Mouse (Mus musculus) liver, embryonic 14.5 days (tissue): Measurements from ENCODE around the gene Gpr35. TPM values are rescaled to one million over a fixed set of nuclear protein-coding genes. Genes with fewer than 3 reads are reported as not detected.
"Not testable (repeated sequence)": the region's sequence is repeated elsewhere in the genome, so short reads cannot be mapped to it uniquely, and the experiment has no call there.

Experiments used
- ATAC-seq: fragments of 200-750 bp; cut with Nextera tagmentation; 2 replicates; pipeline ENCODE4 v1.8.0; 2017; ENCODE audit warnings: moderate number of reproducible peaks, mild to moderate bottlenecking, moderate library complexity; ENCODE audit not compliant: insufficient read depth
- DNase-seq, 3 experiments: peaks; one replicate each; pipeline ENCODE4 v3.0.0-alpha.2; 2012 to 2013; ENCODE audit warnings: low read depth in 3 of 3, low spot score in 3 of 3
- H3K27ac ChIP-seq: fragments of 300-500 bp; sonication (generic); 2 replicates; pipeline ENCODE4 v1.5.1; 2014; ENCODE audit warnings: moderate library complexity, mild to moderate bottlenecking, control low read depth, inconsistent platforms
- H3K27me3 ChIP-seq: fragments of 300-500 bp; sonication (generic); 2 replicates; pipeline ENCODE4 v1.6.1; 2014; ENCODE audit warnings: mild to moderate bottlenecking, low read length, moderate library complexity; ENCODE audit not compliant: control insufficient read depth, insufficient read depth
- H3K36me3 ChIP-seq: fragments of 300-500 bp; sonication (generic); replicated peaks from 2 replicates; pipeline ENCODE4 v1.6.1; 2014; ENCODE audit warnings: low read depth; ENCODE audit not compliant: control insufficient read depth, insufficient read depth
- H3K4me1 ChIP-seq, 2 experiments: fragments of 200-500 bp in 1 of 2; fragments of 300-500 bp in 1 of 2; sonication (generic) in 1 of 2; replicated peaks; 2 replicates each; pipeline ENCODE4 v1.6.1; 2012 to 2014; ENCODE audit warnings: antibody characterized with exemption in 1 of 2, inconsistent platforms in 1 of 2, low read length in 1 of 2; ENCODE audit not compliant: control insufficient read depth in 2 of 2, insufficient read depth in 2 of 2
- H3K4me2 ChIP-seq: fragments of 300-500 bp; sonication (generic); 2 replicates; pipeline ENCODE4 v1.6.1; 2014; ENCODE audit warnings: low read depth, mild to moderate bottlenecking, control low read depth, moderate library complexity
- H3K4me3 ChIP-seq, 2 experiments: fragments of 200-500 bp in 1 of 2; fragments of 300-500 bp in 1 of 2; sonication (generic) in 1 of 2; 2 replicates each; pipeline ENCODE4 v1.5.1; 2012 to 2014; ENCODE audit warnings: low read depth in 2 of 2, low read length in 2 of 2, mild to moderate bottlenecking in 2 of 2, control low read depth in 1 of 2, inconsistent platforms in 1 of 2, moderate library complexity in 1 of 2; ENCODE audit not compliant: insufficient read depth in 1 of 2
- H3K9ac ChIP-seq: fragments of 300-500 bp; sonication (generic); replicated peaks from 2 replicates; pipeline ENCODE4 v1.6.1; 2014; ENCODE audit warnings: mild to moderate bottlenecking, control low read depth, moderate library complexity
- H3K9me3 ChIP-seq: fragments of 300-500 bp; sonication (generic); 2 replicates; pipeline ENCODE4 v1.6.1; 2016; ENCODE audit warnings: low read length, mixed read lengths; ENCODE audit not compliant: control insufficient read depth
- CTCF ChIP-seq: IDR thresholded peaks from 2 replicates; pipeline ENCODE4 v1.5.1; 2016; ENCODE audit warnings: antibody characterized with exemption, low read depth, control low read depth
- EP300 ChIP-seq: IDR thresholded peaks from 2 replicates; pipeline ENCODE4 v1.6.1; 2016; ENCODE audit warnings: antibody characterized with exemption, low read depth
- WGBS: fragments of 180-500 bp; shearing (Covaris S2); extraction: QIAGEN DNeasy Blood & Tissue Kit; methylation state at CpG from one replicate; pipeline ENCODE4 v1.1.7; 2014; ENCODE audit not compliant: insufficient replicate concordance; 5-methylcytosine and 5-hydroxymethylcytosine counted together
- polyA plus RNA-seq, 2 experiments: library from polyadenylated mRNA; depleted of rRNA in 1 of 2; stranded (reverse) in 1 of 2; unstranded in 1 of 2; fragments of >200 nt; fragmentation: Nextera tagmentation in 1 of 2; extraction: Ambion mirVana in 1 of 2; gene quantifications; 2 replicates each; pipeline versions ENCODE4 v1.2.1 to v1.2.3; 2012 to 2014

The Gpr35 gene
- polyA plus RNA-seq, 2 experiments = 0.40 to 0.76 TPM

DNA sequence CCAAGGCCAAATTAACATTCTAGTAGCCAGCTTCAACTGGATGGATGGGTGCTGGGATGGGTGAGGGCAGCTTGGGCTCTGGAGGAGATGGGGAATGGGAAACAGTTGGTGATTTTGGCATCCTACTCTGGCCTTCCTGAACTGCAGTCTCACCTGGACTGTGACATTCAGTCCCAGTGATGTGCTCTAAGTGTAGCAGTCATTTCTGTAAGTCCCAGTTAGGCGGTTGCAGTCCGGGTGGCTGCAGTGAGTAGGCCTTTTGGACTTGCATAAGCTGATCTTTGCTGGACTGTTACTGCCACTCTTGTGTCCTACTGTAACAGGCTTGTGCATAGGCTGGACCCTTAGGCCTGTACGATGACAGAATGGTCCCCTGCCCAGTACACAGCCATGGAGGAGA, 2.7 kb upstream of the Gpr35 start:
- H3K27me3 ChIP-seq = no peaks in the 10 kb centered on the region
- H3K4me2 ChIP-seq = no peak overlapping the region
- H3K9ac ChIP-seq = no peak overlapping the region
- H3K4me1 ChIP-seq = no peaks in the 10 kb centered on the region
- TF ChIP-seq EP300 = no peak
- no peak for TF ChIP-seq CTCF
- no peak for DNase-seq
- no peak overlapping the region for H3K27ac ChIP-seq
- WGBS = 86% methylated on average over 3 of the region's 3 CpGs
- ATAC-seq = no peak
- H3K9me3 ChIP-seq = no peaks in the 10 kb centered on the region
- H3K4me3 ChIP-seq = no peak overlapping the region
- H3K36me3 ChIP-seq = no peaks in the 10 kb centered on the region

GRCm38 (mm10) chr1:92949426-92949825, 1.2 kb upstream of the Gpr35 start:
- Histone ChIP-seq H3K9ac (no peak overlapping the region), H3K4me3 (no peak overlapping the region), H3K36me3 (no peaks in the 10 kb centered on the region), H3K27me3 (no peaks in the 10 kb centered on the region), H3K4me2 (no peak overlapping the region), H3K4me1 (no peaks in the 10 kb centered on the region), H3K27ac (no peak overlapping the region), H3K9me3 (no peaks in the 10 kb centered on the region)
- WGBS = 45% methylated on average over 6 of the region's 6 CpGs
- DNase-seq (no peak), ATAC-seq (no peak)
- TF ChIP-seq CTCF (peak; percentile 80), EP300 (no peak)

DNA sequence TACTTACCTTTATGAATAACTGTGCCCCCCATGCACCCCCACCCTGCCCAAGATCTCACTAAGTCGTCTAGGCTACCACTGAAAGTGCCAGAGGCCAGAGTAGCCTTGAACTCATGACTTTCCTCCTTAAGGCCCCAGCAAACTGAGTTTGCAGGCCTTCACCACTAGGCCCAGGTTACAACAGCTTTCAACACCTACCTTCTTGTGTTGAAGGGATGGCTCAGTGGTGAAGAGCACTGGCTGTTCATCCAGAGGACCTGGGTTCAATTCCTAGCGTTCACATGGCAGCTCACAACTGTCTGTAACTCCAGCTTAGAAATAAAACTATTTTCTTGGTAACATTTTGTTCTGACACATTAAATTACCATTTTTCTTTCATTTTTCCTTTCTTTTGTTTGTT, 3.0 kb downstream of the Gpr35 start:
- TF ChIP-seq CTCF (no peak), EP300 (no peak)
- WGBS = 43% methylated on average over 2 of the region's 2 CpGs

DNA sequence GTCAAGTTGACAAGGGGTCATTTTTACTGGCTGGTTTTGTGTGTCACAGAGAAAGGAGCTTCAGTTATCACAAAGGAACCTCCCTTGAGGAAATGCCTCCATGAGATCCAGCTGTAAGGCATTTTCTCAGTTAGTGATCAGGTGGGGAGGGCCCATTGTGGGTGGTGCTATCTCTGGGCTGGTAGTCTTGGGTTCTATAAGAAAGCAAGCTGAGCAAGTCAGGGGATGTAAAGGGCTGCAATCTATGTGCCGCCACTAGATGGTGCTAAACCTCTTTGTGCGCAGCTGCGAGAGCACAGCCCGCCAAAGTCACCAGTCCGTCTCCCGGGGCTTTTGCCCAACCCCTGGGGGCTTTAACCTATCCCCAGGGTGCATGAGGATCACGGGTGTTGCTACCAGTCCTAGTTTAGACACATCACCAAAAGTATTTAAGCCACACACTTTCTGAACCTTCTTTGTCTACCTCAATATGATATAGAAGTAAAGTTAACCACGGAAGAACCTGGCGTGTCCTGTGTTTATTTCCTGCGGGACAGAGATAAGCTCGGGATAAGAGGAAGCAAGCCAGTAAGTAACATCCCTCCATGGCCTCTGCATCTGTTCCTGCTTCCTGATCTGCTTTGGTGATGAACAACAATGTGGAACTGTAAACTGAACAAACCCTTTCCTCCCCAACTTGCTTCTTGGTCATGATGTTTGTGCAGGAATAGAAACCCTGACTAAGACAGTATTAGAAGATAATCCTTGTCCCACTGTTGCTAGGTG, 6.1 kb downstream of the Gpr35 start:
- not testable (repeated sequence) for DNase-seq, H3K4me1 ChIP-seq, H3K36me3 ChIP-seq, H3K9ac ChIP-seq, H3K27me3 ChIP-seq, H3K9me3 ChIP-seq, H3K27ac ChIP-seq
- H3K4me3 ChIP-seq = peak overlapping the region in 1 of 2 experiments; percentile 16; a peak in 2 of 4 replicates
- H3K4me2 ChIP-seq = peak overlapping the region; percentile 41
- ATAC-seq = peak; percentile 50; the same call in 1 of the 2 replicates
- TF ChIP-seq CTCF = peak; percentile 76
- WGBS = 3% methylated on average over 11 of the region's 11 CpGs

More for the DNA sequence above, 3.0 kb downstream of the Gpr35 start:
- Histone ChIP-seq H3K4me1 (0 out of 4 replicates have a peak, but pooled peaks cover 0 to 2% of the 10 kb centered on the region in 2 experiments), H3K4me3 (no peak overlapping the region), H3K9me3 (no peaks in the 10 kb centered on the region), H3K27me3 (no peaks in the 10 kb centered on the region), H3K36me3 (no peaks in the 10 kb centered on the region), H3K27ac (no peak overlapping the region), H3K4me2 (no peak overlapping the region), H3K9ac (no peak overlapping the region)
- ATAC-seq (no peak), DNase-seq (no peak)

GRCm38 (mm10) chr1:92958999-92959398, 8.3 kb downstream of the Gpr35 start:
- 59% methylated on average over 1 of the region's 1 CpGs for WGBS
- Histone ChIP-seq H3K4me1 (0 out of 4 replicates have a peak, but pooled peaks cover 0 to 2% of the 10 kb centered on the region in 2 experiments), H3K4me3 (no peak overlapping the region), H3K27me3 (no peaks in the 10 kb centered on the region), H3K36me3 (no peaks in the 10 kb centered on the region), H3K4me2 (no peak overlapping the region), H3K9me3 (no peaks in the 10 kb centered on the region), H3K27ac (no peak overlapping the region), H3K9ac (no peak overlapping the region)
- no peak for DNase-seq
- TF ChIP-seq CTCF = no peak
- no peak for TF ChIP-seq EP300
- no peak for ATAC-seq

GRCm38 (mm10) chr1:92970791-92971190, 20.1 kb downstream of the Gpr35 start:
- H3K9me3 ChIP-seq, H3K4me2 ChIP-seq, H3K27ac ChIP-seq, H3K36me3 ChIP-seq, H3K4me3 ChIP-seq, H3K9ac ChIP-seq, H3K4me1 ChIP-seq, H3K27me3 ChIP-seq, ATAC-seq, DNase-seq: not testable (repeated sequence)
- 66% methylated on average over 6 of the region's 6 CpGs for WGBS
